Mouse (Mus musculus): ENCODE results near the gene Adcy10. TPM values are rescaled to one million over a fixed set of nuclear protein-coding genes. Genes with fewer than 3 reads are reported as not detected.

Adcy10 gene
- polyA plus RNA-seq, 1 experiment from 2014 or later = not detected

DNA sequence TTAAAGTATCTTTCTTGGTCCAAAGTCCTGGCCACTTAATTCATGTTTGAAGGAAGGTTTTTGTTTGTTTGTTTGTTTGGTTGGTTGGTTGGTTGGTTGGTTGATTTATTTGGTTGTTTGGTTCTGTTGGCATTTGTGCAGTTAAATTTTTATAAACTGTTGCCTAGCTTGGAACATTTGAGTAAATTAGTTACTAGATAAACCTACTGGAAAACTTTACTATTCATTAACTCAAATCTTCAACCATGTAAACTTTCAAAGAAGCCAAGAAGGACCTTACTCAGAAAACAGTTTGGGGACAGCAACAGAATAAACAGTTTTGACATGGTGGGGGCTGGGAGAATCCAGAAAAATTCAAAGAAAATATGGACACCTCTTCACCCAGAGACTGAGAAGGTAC, 16.0 kb upstream of the Adcy10 start:
- TF ChIP-seq CTCF (IDR thresholded peaks at IDR 0.05; ENCODE audit: low read depth) = no peak
- TF ChIP-seq EP300 (optimal IDR thresholded peaks at IDR 0.05) = no peak
- H3K4me1 ChIP-seq (replicated peaks; ENCODE audit: control insufficient read depth, insufficient read depth) = no peaks in the 10 kb centered on the region

DNA sequence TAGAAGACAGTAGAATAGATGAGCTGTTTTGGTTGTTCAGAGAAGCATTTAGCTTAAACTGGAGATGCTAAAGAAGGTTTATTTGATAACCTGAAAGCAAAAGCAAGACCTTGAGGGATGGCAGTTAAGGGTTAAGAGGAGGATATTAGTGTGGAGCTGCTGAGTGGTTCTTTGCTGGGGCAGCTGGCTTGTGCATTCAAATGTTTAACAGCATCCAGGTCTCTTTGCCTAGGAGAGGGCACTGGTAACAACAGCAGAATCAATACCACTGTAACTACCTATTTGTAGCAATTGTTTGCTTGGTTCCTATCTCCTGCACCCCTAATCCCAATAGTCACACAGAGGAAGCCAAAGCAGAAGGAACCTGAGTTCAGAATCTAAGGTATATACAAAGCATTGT, 15.3 kb upstream of the Adcy10 start:
- no peak overlapping the region for H3K27ac ChIP-seq (replicated peaks)
- no peaks in the 10 kb centered on the region for H3K27me3 ChIP-seq (ENCODE audit: control insufficient read depth, insufficient read depth, low read length)
- H3K4me2 ChIP-seq (replicated peaks; ENCODE audit: low read depth) = no peak overlapping the region
- H3K4me1 ChIP-seq (replicated peaks; ENCODE audit: control insufficient read depth, insufficient read depth) = no peaks in the 10 kb centered on the region
- H3K36me3 ChIP-seq (ENCODE audit: control insufficient read depth, insufficient read depth, low read length) = no peaks in the 10 kb centered on the region
- no peak for ATAC-seq (ENCODE audit: low FRiP score, low TSS enrichment)
- DNase-seq (ENCODE audit: low spot score) = no peak
- H3K9me3 ChIP-seq (ENCODE audit: control insufficient read depth, low read length) = no peaks in the 10 kb centered on the region
- no peak for TF ChIP-seq EP300 (optimal IDR thresholded peaks at IDR 0.05)
- TF ChIP-seq CTCF (IDR thresholded peaks at IDR 0.05; ENCODE audit: low read depth) = no peak
- no peak overlapping the region for H3K4me3 ChIP-seq (ENCODE audit: low read depth, low read length)
- H3K9ac ChIP-seq (ENCODE audit: low read length) = no peak overlapping the region

More for the DNA sequence above, 16.0 kb upstream of the Adcy10 start:
- DNase-seq (ENCODE audit: low spot score) = no peak
- H3K9me3 ChIP-seq (ENCODE audit: control insufficient read depth, low read length) = no peaks in the 10 kb centered on the region
- no peak overlapping the region for H3K9ac ChIP-seq (ENCODE audit: low read length)
- no peak for ATAC-seq (ENCODE audit: low FRiP score, low TSS enrichment)
- no peaks in the 10 kb centered on the region for H3K36me3 ChIP-seq (ENCODE audit: control insufficient read depth, insufficient read depth, low read length)
- H3K27me3 ChIP-seq (ENCODE audit: control insufficient read depth, insufficient read depth, low read length) = no peaks in the 10 kb centered on the region
- H3K27ac ChIP-seq (replicated peaks) = no peak overlapping the region
- H3K4me2 ChIP-seq (replicated peaks; ENCODE audit: low read depth) = no peak overlapping the region
- no peak overlapping the region for H3K4me3 ChIP-seq (ENCODE audit: low read depth, low read length)

DNA sequence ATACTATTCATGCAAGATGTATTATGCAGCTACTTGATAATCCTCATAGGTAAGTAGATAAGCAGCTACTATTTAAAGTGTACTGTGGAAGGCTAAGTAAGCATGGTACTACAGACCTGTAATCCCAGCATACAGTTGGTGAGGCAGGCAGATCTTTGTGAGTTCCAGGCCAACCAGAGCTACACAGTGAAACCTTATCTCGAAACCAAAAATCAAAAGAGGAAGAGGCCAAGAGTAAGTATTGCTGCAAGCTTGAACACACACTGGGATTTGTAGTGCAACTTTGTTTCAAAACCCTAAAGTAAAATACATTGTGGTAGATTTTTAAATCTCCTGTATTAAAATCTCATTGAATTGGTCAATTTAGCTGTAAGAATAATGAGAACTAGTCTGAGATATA, 13.5 kb upstream of the Adcy10 start:
- no peaks in the 10 kb centered on the region for H3K36me3 ChIP-seq (ENCODE audit: control insufficient read depth, insufficient read depth, low read length)
- no peaks in the 10 kb centered on the region for H3K27me3 ChIP-seq (ENCODE audit: control insufficient read depth, insufficient read depth, low read length)
- H3K4me3 ChIP-seq (ENCODE audit: low read depth, low read length) = no peak overlapping the region
- ATAC-seq (ENCODE audit: low FRiP score, low TSS enrichment) (no peak), DNase-seq (ENCODE audit: low spot score) (no peak)
- H3K9ac ChIP-seq (ENCODE audit: low read length) = no peak overlapping the region
- H3K4me2 ChIP-seq (replicated peaks; ENCODE audit: low read depth) = no peak overlapping the region
- no peak for TF ChIP-seq CTCF (IDR thresholded peaks at IDR 0.05; ENCODE audit: low read depth)
- no peak for TF ChIP-seq EP300 (optimal IDR thresholded peaks at IDR 0.05)
- H3K27ac ChIP-seq (replicated peaks) = no peak overlapping the region
- H3K4me1 ChIP-seq (replicated peaks; ENCODE audit: control insufficient read depth, insufficient read depth) = no peaks in the 10 kb centered on the region
- H3K9me3 ChIP-seq (ENCODE audit: control insufficient read depth, low read length) = no peaks in the 10 kb centered on the region
- WGBS = 58% methylated on average over 1 of the region's 1 CpGs

DNA sequence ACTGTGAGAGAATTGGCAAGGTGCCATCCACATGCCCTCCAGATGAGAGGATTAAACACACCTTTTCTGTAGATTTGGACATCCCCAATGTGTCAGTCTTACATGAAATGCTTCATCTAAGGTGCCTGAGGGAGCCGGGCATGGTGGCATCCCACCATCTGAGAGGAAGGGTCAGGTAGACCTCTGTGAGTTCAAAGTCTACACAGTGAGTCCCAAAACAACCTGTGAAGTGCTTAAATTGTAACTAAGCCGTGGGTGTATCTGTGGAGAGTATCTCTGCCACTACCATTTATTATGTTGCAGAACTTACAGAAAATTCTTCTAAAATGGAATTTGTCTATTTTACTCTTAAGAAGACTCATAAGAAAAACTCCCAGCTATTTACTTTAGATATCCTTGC, 1.1 kb downstream of the Adcy10 start:
- Histone ChIP-seq H3K9ac (ENCODE audit: low read length) (no peak overlapping the region), H3K4me1 (replicated peaks; ENCODE audit: control insufficient read depth, insufficient read depth) (no peaks in the 10 kb centered on the region), H3K36me3 (ENCODE audit: control insufficient read depth, insufficient read depth, low read length) (no peaks in the 10 kb centered on the region), H3K9me3 (ENCODE audit: control insufficient read depth, low read length) (no peaks in the 10 kb centered on the region), H3K27me3 (ENCODE audit: control insufficient read depth, insufficient read depth, low read length) (no peaks in the 10 kb centered on the region), H3K4me2 (replicated peaks; ENCODE audit: low read depth) (no peak overlapping the region), H3K4me3 (ENCODE audit: low read depth, low read length) (no peak overlapping the region), H3K27ac (replicated peaks) (no peak overlapping the region)
- ATAC-seq (ENCODE audit: low FRiP score, low TSS enrichment) = no peak
- 91% methylated on average over 2 of the region's 2 CpGs for WGBS
- no peak for DNase-seq (ENCODE audit: low spot score)
- TF ChIP-seq EP300 (optimal IDR thresholded peaks at IDR 0.05) (no peak), CTCF (IDR thresholded peaks at IDR 0.05; ENCODE audit: low read depth) (no peak)

DNA sequence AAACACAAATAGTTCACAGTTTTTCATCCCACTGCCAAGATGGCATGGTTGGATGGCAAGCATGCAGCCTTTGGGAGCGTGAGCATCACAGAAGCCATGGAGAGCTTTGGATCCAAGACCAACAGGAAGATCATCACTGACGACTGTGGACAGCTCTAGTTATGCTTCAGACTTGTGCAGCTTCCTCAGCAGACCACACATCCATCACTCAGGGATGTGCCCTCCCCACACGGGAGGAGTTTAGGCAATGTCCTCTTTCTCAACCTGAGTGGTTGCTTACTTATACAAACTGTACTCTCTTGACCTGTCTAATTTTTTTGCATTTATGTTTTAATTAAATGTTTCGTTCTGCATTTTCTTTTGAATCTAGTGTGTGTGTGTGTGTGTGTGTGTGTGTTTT, 4.2 kb downstream of the Adcy10 start:
- Histone ChIP-seq H3K9ac (ENCODE audit: low read length) (no peak overlapping the region), H3K36me3 (ENCODE audit: control insufficient read depth, insufficient read depth, low read length) (no peaks in the 10 kb centered on the region), H3K4me3 (ENCODE audit: low read depth, low read length) (no peak overlapping the region), H3K4me2 (replicated peaks; ENCODE audit: low read depth) (no peak overlapping the region), H3K27me3 (ENCODE audit: control insufficient read depth, insufficient read depth, low read length) (no peaks in the 10 kb centered on the region), H3K4me1 (replicated peaks; ENCODE audit: control insufficient read depth, insufficient read depth) (no peaks in the 10 kb centered on the region), H3K9me3 (ENCODE audit: control insufficient read depth, low read length) (no peaks in the 10 kb centered on the region), H3K27ac (replicated peaks) (no peak overlapping the region)
- TF ChIP-seq EP300 (optimal IDR thresholded peaks at IDR 0.05) (no peak), CTCF (IDR thresholded peaks at IDR 0.05; ENCODE audit: low read depth) (no peak)
- DNase-seq (ENCODE audit: low spot score) (no peak), ATAC-seq (ENCODE audit: low FRiP score, low TSS enrichment) (no peak)
- 79% methylated on average over 4 of the region's 4 CpGs for WGBS

DNA sequence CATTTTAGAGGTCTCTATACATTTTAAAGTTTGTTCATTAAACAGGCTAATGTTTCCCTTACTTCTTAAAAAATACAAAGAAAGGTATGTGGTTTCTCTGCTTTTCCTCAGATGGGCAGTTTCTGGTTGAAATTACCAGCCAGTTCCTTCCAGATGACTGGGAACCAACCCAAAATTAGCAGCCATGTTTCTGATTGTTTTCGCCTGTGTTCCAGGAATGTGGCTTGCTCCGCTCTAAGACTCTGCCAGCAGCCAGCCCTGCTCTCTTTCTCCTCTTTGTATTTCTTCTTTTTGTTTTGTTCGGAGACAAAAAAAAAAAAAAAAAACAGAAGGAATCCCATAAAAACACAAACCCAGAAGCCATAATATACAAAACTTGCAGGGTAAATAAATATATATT, 13.9 kb downstream of the Adcy10 start:
- no peak for DNase-seq (ENCODE audit: low spot score)

More for the DNA sequence above, 13.9 kb downstream of the Adcy10 start:
- Histone ChIP-seq H3K4me2 (replicated peaks; ENCODE audit: low read depth) (no peak overlapping the region), H3K27me3 (ENCODE audit: control insufficient read depth, insufficient read depth, low read length) (no peaks in the 10 kb centered on the region), H3K27ac (replicated peaks) (no peak overlapping the region), H3K4me3 (ENCODE audit: low read depth, low read length) (no peak overlapping the region), H3K9me3 (ENCODE audit: control insufficient read depth, low read length) (no peaks in the 10 kb centered on the region), H3K4me1 (replicated peaks; ENCODE audit: control insufficient read depth, insufficient read depth) (no peaks in the 10 kb centered on the region), H3K36me3 (ENCODE audit: control insufficient read depth, insufficient read depth, low read length) (no peaks in the 10 kb centered on the region), H3K9ac (ENCODE audit: low read length) (no peak overlapping the region)
- no peak for TF ChIP-seq CTCF (IDR thresholded peaks at IDR 0.05; ENCODE audit: low read depth)
- TF ChIP-seq EP300 (optimal IDR thresholded peaks at IDR 0.05) = no peak
- ATAC-seq (ENCODE audit: low FRiP score, low TSS enrichment) = no peak
- 47% methylated on average over 3 of the region's 3 CpGs for WGBS

All from stomach, postnatal 0 days (tissue).